Mouse (Mus musculus) MEL (cell line): ENCODE data around the gene Itgb2. TPM values are rescaled to one million over a fixed set of nuclear protein-coding genes. Genes with fewer than 3 reads are reported as not detected.

Source experiments
- DNase-seq: peaks from one replicate; pipeline ENCODE4 v3.0.0; 2011; ENCODE audit warnings: low read depth, low spot score
- H3K27ac ChIP-seq: 2 replicates; pipeline ENCODE4 v1.5.1; 2012; ENCODE audit warnings: low read depth, mild to moderate bottlenecking, control low read depth, low read length, moderate library complexity; ENCODE audit not compliant: control insufficient read depth
- H3K27me3 ChIP-seq, 2 experiments: fragments of 150-350 bp in 1 of 2; sonication (generic) in 1 of 2; 2 replicates each; pipeline ENCODE4 v1.6.1; 2012; ENCODE audit warnings: low read length in 2 of 2, mild to moderate bottlenecking in 2 of 2, improper control_type of control experiment in 1 of 2, moderate library complexity in 1 of 2; ENCODE audit not compliant: insufficient read depth in 2 of 2, control insufficient read depth in 1 of 2
- H3K36me3 ChIP-seq, 2 experiments: 2 replicates each; pipeline ENCODE4 v1.6.1; 2012 to 2014; ENCODE audit warnings: low read length in 2 of 2, improper control_type of control experiment in 1 of 2, inconsistent platforms in 1 of 2, mild to moderate bottlenecking in 1 of 2; ENCODE audit not compliant: insufficient read depth in 2 of 2, control insufficient read depth in 1 of 2
- H3K4me1 ChIP-seq, 2 experiments: fragments of 150-350 bp in 1 of 2; sonication (generic) in 1 of 2; 2 replicates each; pipeline ENCODE4 v1.6.1; 2012; ENCODE audit warnings: low read length in 2 of 2, improper control_type of control experiment in 1 of 2, mild to moderate bottlenecking in 1 of 2; ENCODE audit not compliant: insufficient read depth in 2 of 2, control insufficient read depth in 1 of 2
- H3K4me3 ChIP-seq, 2 experiments: fragments of 150-350 bp in 1 of 2; sonication (generic) in 1 of 2; 2 replicates each; pipeline ENCODE4 v1.5.1; 2012; ENCODE audit warnings: low read depth in 2 of 2, low read length in 2 of 2, mild to moderate bottlenecking in 2 of 2, moderate library complexity in 2 of 2, control low read depth in 1 of 2, improper control_type of control experiment in 1 of 2; ENCODE audit not compliant: control insufficient read depth in 1 of 2, insufficient read depth in 1 of 2
- H3K79me2 ChIP-seq: 2 replicates; pipeline ENCODE4 v1.6.1; 2012; ENCODE audit warnings: mild to moderate bottlenecking, low read length, moderate library complexity; ENCODE audit not compliant: control insufficient read depth, poor library complexity, insufficient read depth
- H3K9ac ChIP-seq: 2 replicates; pipeline ENCODE4 v1.6.1; 2012; ENCODE audit warnings: low read depth, mild to moderate bottlenecking, control low read depth, low read length, moderate library complexity; ENCODE audit not compliant: control insufficient read depth, poor library complexity, severe bottlenecking
- H3K9me3 ChIP-seq: fragments of 150-350 bp; sonication (generic); replicated peaks from 2 replicates; pipeline ENCODE4 v1.6.1; 2012; ENCODE audit warnings: mild to moderate bottlenecking, low read length, improper control_type of control experiment, moderate library complexity; ENCODE audit not compliant: insufficient read depth
- BHLHE40 ChIP-seq: IDR thresholded peaks from 2 replicates; pipeline ENCODE4 v1.6.1; 2012; ENCODE audit warnings: low read depth, mild to moderate bottlenecking, inconsistent platforms, low read length, improper control_type of control experiment, borderline replicate concordance
- CHD1 ChIP-seq: IDR thresholded peaks from 2 replicates; pipeline ENCODE4 v1.6.1; 2012; ENCODE audit warnings: low read depth, mild to moderate bottlenecking, inconsistent platforms, low read length, improper control_type of control experiment
- CHD2 ChIP-seq: IDR thresholded peaks from 2 replicates; pipeline ENCODE4 v1.6.1; 2011; ENCODE audit warnings: low read length, improper control_type of control experiment
- CTCF ChIP-seq, 3 experiments: IDR thresholded peaks in 2 of 3; conservative IDR thresholded peaks in 1 of 3; 2 replicates each; pipeline ENCODE4 v1.5.1; 2011 to 2012; ENCODE audit warnings: low read length in 3 of 3, low read depth in 2 of 3, mild to moderate bottlenecking in 2 of 3, improper control_type of control experiment in 1 of 3, inconsistent platforms in 1 of 3, mixed read lengths in 1 of 3, moderate library complexity in 1 of 3; ENCODE audit not compliant: control insufficient read depth in 1 of 3, insufficient read depth in 1 of 3, poor library complexity in 1 of 3, severe bottlenecking in 1 of 3
- E2F4 ChIP-seq: IDR thresholded peaks from 2 replicates; pipeline ENCODE4 v1.6.1; 2011; ENCODE audit warnings: low read depth, low read length, improper control_type of control experiment, borderline replicate concordance
- ELF1 ChIP-seq: IDR thresholded peaks from 2 replicates; pipeline ENCODE4 v1.6.1; 2014; ENCODE audit warnings: low read depth, mild to moderate bottlenecking, inconsistent platforms, low read length, improper control_type of control experiment, moderate library complexity
- EP300 ChIP-seq, 2 experiments: IDR thresholded peaks; 2 replicates each; pipeline ENCODE4 v1.6.1; 2011; ENCODE audit warnings: improper control_type of control experiment in 2 of 2, low read length in 2 of 2, low read depth in 1 of 2, mild to moderate bottlenecking in 1 of 2
- ETS1 ChIP-seq: IDR thresholded peaks from 2 replicates; pipeline ENCODE4 v1.6.1; 2012; ENCODE audit warnings: low read depth, mild to moderate bottlenecking, inconsistent platforms, low read length, improper control_type of control experiment, moderate library complexity
- GABPA ChIP-seq: IDR thresholded peaks from 2 replicates; pipeline ENCODE4 v1.6.1; 2012; ENCODE audit warnings: low read depth, mild to moderate bottlenecking, inconsistent platforms, low read length, improper control_type of control experiment, moderate library complexity
- GATA1 ChIP-seq: IDR thresholded peaks from 2 replicates; pipeline ENCODE4 v1.6.1; 2011; ENCODE audit warnings: low read depth, low read length, improper control_type of control experiment
- HCFC1 ChIP-seq: IDR thresholded peaks from 2 replicates; pipeline ENCODE4 v1.6.1; 2012; ENCODE audit warnings: low read depth, mild to moderate bottlenecking, inconsistent platforms, low read length, improper control_type of control experiment, moderate library complexity
- JUND ChIP-seq: IDR thresholded peaks from 2 replicates; pipeline ENCODE4 v1.6.1; 2011; ENCODE audit warnings: low read depth, mild to moderate bottlenecking, improper control_type of control experiment, low read length
- KAT2A ChIP-seq: conservative IDR thresholded peaks from 2 replicates; pipeline ENCODE4 v1.6.1; 2012; ENCODE audit warnings: low read depth, low read length, improper control_type of control experiment, inconsistent platforms
- MAZ ChIP-seq: IDR thresholded peaks from 2 replicates; pipeline ENCODE4 v1.6.1; 2012; ENCODE audit warnings: low read depth, mild to moderate bottlenecking, inconsistent platforms, low read length, improper control_type of control experiment
- MEF2A ChIP-seq: IDR thresholded peaks from 2 replicates; pipeline ENCODE4 v1.6.1; 2014; ENCODE audit warnings: low read depth, mild to moderate bottlenecking, inconsistent platforms, low read length, improper control_type of control experiment; ENCODE audit not compliant: poor library complexity, insufficient replicate concordance, severe bottlenecking; ENCODE audit errors: extremely low read depth
- MXI1 ChIP-seq: IDR thresholded peaks from 2 replicates; pipeline ENCODE4 v1.6.1; 2011; ENCODE audit warnings: mild to moderate bottlenecking, low read depth, low read length, improper control_type of control experiment
- MYC ChIP-seq: IDR thresholded peaks from 2 replicates; pipeline ENCODE4 v1.6.1; 2011; ENCODE audit warnings: low read depth, mild to moderate bottlenecking, low read length, improper control_type of control experiment, moderate library complexity
- NELFE ChIP-seq: IDR thresholded peaks from 2 replicates; pipeline ENCODE4 v1.6.1; 2011; ENCODE audit warnings: low read depth, low read length, improper control_type of control experiment
- NRF1 ChIP-seq: IDR thresholded peaks from 2 replicates; pipeline ENCODE4 v1.6.1; 2014; ENCODE audit warnings: low read depth, mild to moderate bottlenecking, inconsistent platforms, low read length, improper control_type of control experiment, moderate library complexity; ENCODE audit not compliant: poor library complexity, insufficient read depth, severe bottlenecking
- POLR2A ChIP-seq, 2 experiments: IDR thresholded peaks; 2 replicates each; pipeline ENCODE4 v1.6.1; 2011 to 2012; ENCODE audit warnings: low read length in 2 of 2, mild to moderate bottlenecking in 2 of 2, control low read depth in 1 of 2, improper control_type of control experiment in 1 of 2, low read depth in 1 of 2, moderate library complexity in 1 of 2; ENCODE audit not compliant: control insufficient read depth in 1 of 2, insufficient read depth in 1 of 2, poor library complexity in 1 of 2
- POLR2AphosphoS2 ChIP-seq: IDR thresholded peaks from 2 replicates; pipeline ENCODE4 v1.6.1; 2011; ENCODE audit warnings: low read length, improper control_type of control experiment
- POLR2AphosphoS5 ChIP-seq: IDR thresholded peaks from 2 replicates; pipeline ENCODE4 v1.6.1; 2012; ENCODE audit warnings: low read depth, borderline replicate concordance, mild to moderate bottlenecking, inconsistent platforms, low read length, moderate library complexity, mixed read lengths
- RAD21 ChIP-seq: IDR thresholded peaks from 2 replicates; pipeline ENCODE4 v1.6.1; 2011; ENCODE audit warnings: mild to moderate bottlenecking, low read depth, low read length, improper control_type of control experiment
- SMC3 ChIP-seq: IDR thresholded peaks from 2 replicates; pipeline ENCODE4 v1.6.1; 2011; ENCODE audit warnings: low read depth, low read length, improper control_type of control experiment
- TAL1 ChIP-seq: IDR thresholded peaks from 2 replicates; pipeline ENCODE4 v1.6.1; 2012; ENCODE audit warnings: mild to moderate bottlenecking, inconsistent platforms, low read length, moderate library complexity, mixed read lengths
- TBP ChIP-seq: IDR thresholded peaks from 2 replicates; pipeline ENCODE4 v1.8.0; 2011; ENCODE audit warnings: low read depth, low read length, improper control_type of control experiment
- TCF12 ChIP-seq: IDR thresholded peaks from 2 replicates; pipeline ENCODE4 v1.6.1; 2014; ENCODE audit warnings: low read depth, mild to moderate bottlenecking, inconsistent platforms, low read length, improper control_type of control experiment, moderate library complexity
- UBTF ChIP-seq: IDR thresholded peaks from 2 replicates; pipeline ENCODE4 v1.6.1; 2012; ENCODE audit warnings: low read depth, mild to moderate bottlenecking, inconsistent platforms, low read length, improper control_type of control experiment, moderate library complexity, borderline replicate concordance; ENCODE audit not compliant: insufficient read depth
- USF1 ChIP-seq: IDR thresholded peaks from 2 replicates; pipeline ENCODE4 v1.6.1; 2014; ENCODE audit warnings: low read depth, mild to moderate bottlenecking, inconsistent platforms, low read length, improper control_type of control experiment, moderate library complexity
- USF2 ChIP-seq, 2 experiments: IDR thresholded peaks; 2 replicates each; pipeline ENCODE4 v1.6.1; 2011 to 2012; ENCODE audit warnings: improper control_type of control experiment in 2 of 2, low read length in 2 of 2, borderline replicate concordance in 1 of 2, inconsistent platforms in 1 of 2, low read depth in 1 of 2, mild to moderate bottlenecking in 1 of 2; ENCODE audit not compliant: insufficient read depth in 1 of 2
- ZC3H11A ChIP-seq: IDR thresholded peaks from 2 replicates; pipeline ENCODE4 v1.6.1; 2012; ENCODE audit warnings: low read depth, mild to moderate bottlenecking, inconsistent platforms, low read length, improper control_type of control experiment
- ZMIZ1 ChIP-seq: IDR thresholded peaks from 2 replicates; pipeline ENCODE4 v1.6.1; 2012; ENCODE audit warnings: low read depth, mild to moderate bottlenecking, inconsistent platforms, low read length, improper control_type of control experiment, moderate library complexity
- ZNF384 ChIP-seq: IDR thresholded peaks from 2 replicates; pipeline ENCODE4 v1.6.1; 2012; ENCODE audit warnings: low read depth, mild to moderate bottlenecking, inconsistent platforms, low read length, improper control_type of control experiment
- polyA plus RNA-seq, 2 experiments: library from polyadenylated mRNA; stranded (reverse) in 1 of 2; unstranded in 1 of 2; fragments of >175 nt in 1 of 2; fragments of >200 nt in 1 of 2; gene quantifications; 2 replicates each; pipeline versions ENCODE4 v1.2.1 to v1.2.4; 2012; ENCODE audit warnings: low replicate concordance in 2 of 2, low read depth in 1 of 2; ENCODE audit not compliant: insufficient read length in 2 of 2, insufficient read depth in 1 of 2, missing spikeins in 1 of 2
- total RNA-seq: library from RNA; depleted of rRNA; stranded (reverse); fragments of 300-350 nt; gene quantifications from 2 replicates; pipeline ENCODE4 v1.2.3, GENCODE M21; 2012

Itgb2 gene
- total and polyA plus RNA-seq, 3 experiments = 36.9 to 45.8 TPM; not detected in 1

DNA sequence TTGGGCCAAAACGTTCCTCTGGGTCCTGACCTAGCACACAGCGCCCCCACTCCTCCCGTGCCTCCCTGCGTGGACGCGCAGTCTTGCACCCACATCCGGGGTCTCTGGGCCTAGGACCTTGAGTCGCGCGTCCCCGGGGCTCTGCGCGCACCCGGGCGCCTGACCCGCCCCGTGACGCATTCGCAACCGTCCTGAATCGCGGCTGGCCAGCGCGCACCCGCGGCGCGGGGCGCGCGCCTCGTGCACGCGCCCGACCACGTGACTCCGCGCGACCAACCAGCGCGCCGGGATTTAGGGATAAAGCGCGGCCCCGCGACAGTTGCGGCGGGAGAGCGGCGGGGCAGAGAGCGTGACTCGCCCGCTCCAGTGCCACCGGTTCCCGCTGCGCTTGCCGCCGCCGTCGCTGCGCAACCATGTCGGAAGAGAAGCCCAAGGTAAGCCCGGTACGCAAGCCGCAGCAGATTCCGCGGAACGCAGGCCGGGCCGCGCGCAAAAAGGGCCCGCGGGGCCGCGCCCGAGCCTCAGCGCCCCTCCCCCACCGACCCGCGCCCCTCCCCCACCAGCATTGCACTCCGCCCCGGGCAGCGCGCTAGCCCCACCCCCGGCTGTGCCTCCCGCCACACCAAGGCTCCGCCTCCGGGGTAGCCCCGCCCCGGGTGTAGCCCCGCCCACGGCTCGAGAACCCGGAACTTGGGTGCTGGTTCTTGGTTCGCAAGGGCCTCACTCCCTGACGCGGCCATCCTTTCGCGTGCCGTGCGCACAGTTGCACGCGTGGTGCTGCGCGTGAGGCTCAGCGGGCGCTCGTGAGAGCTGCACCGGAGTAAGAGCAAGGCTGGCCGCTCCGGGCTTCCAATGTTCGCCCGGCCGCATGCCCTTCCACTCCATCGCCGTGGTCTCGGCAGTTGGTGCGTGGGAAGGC lies 76.1 kb downstream of the Itgb2 start, which contains the start of the genes Sumo3 and Gm49325:
TSS of gene Sumo3 (plus strand) at position 190 of the 919 bp plus-strand sequence.
TSS of gene Gm49325 (plus strand) at position 290 of the 919 bp plus-strand sequence.
- H3K9me3 ChIP-seq = no peaks in the 10 kb centered on the region
- H3K79me2 ChIP-seq = peaks cover 31% of the 10 kb centered on the region
- H3K4me1 ChIP-seq = peaks cover 6 to 26% of the 10 kb centered on the region in 2 experiments; a peak in 3 of 4 replicates
- no peaks in the 10 kb centered on the region for H3K27me3 ChIP-seq
- H3K27ac ChIP-seq = peak within 1 kb of the TSS; percentile 79
- H3K9ac ChIP-seq = peak within 1 kb of the TSS; percentile 97
- DNase-seq = peak; percentile 94
- peak within 1 kb of the TSS; percentile 94 for H3K4me3 ChIP-seq
- H3K36me3 ChIP-seq = peaks cover 4 to 21% of the 10 kb centered on the region in 2 experiments
- TF ChIP-seq CHD1 = no peak
- TF ChIP-seq TAL1 = no peak
- no peak for TF ChIP-seq JUND
- TF ChIP-seq USF1 = peak; percentile 96
- TF ChIP-seq USF2 (IDR thresholded peaks at IDR 0.05; ENCODE audit: borderline replicate concordance in 1 of 2, insufficient read depth in 1 of 2, low read depth in 1 of 2, low read length in 2 of 2) = peak; percentile 47 to 81; a peak in 3 of 4 replicates
- peak; percentile 37; the same call in 1 of the 2 replicates for TF ChIP-seq POLR2AphosphoS2
- no peak for TF ChIP-seq POLR2AphosphoS5
- TF ChIP-seq ZC3H11A = no peak
- TF ChIP-seq UBTF = 0 out of 2 replicates have a peak, but pooled peaks have one; percentile 67
- peak; percentile 53; the same call in 1 of the 2 replicates for TF ChIP-seq HCFC1
- peak; percentile 12; the same call in 1 of the 2 replicates for TF ChIP-seq MYC
- peak; percentile 25; the same call in 1 of the 2 replicates for TF ChIP-seq ZMIZ1
- no peak for TF ChIP-seq RAD21
- no peak for TF ChIP-seq ZNF384
- peak; percentile 48; the same call in 1 of the 2 replicates for TF ChIP-seq NRF1
- peak; percentile 54; the same call in 1 of the 2 replicates for TF ChIP-seq CHD2
- 0 out of 2 replicates have a peak, but pooled peaks have one; percentile 3 for TF ChIP-seq ETS1
- TF ChIP-seq TBP = 0 out of 2 replicates have a peak, but pooled peaks have one; percentile 6
- no peak for TF ChIP-seq GATA1
- TF ChIP-seq SMC3 = no peak
- peak; percentile 87 for TF ChIP-seq MXI1
- no peak; the same call in 1 of the 2 replicates for TF ChIP-seq MAZ
- peak; percentile 95 for TF ChIP-seq ELF1
- no peak for TF ChIP-seq GABPA
- TF ChIP-seq POLR2A (IDR thresholded peaks at IDR 0.05; ENCODE audit: control insufficient read depth in 1 of 2, insufficient read depth in 1 of 2, low read depth in 1 of 2, low read length in 2 of 2, poor library complexity in 1 of 2) = peak; percentile 77 to 86
- no peak for TF ChIP-seq MEF2A
- TF ChIP-seq TCF12 = peak; percentile 18; the same call in 1 of the 2 replicates
- TF ChIP-seq NELFE = peak; percentile 79
- peak in 1 of 3 experiments; percentile 24; a peak in 2 of 6 replicates for TF ChIP-seq CTCF (IDR thresholded peaks at IDR 0.05 in 2 of 3, conservative IDR thresholded peaks at IDR 0.05 in 1 of 3; ENCODE audit: control insufficient read depth in 1 of 3, insufficient read depth in 1 of 3, low read depth in 2 of 3, low read length in 3 of 3, poor library complexity in 1 of 3, severe bottlenecking in 1 of 3)
- peak; percentile 36; the same call in 1 of the 2 replicates for TF ChIP-seq BHLHE40
- TF ChIP-seq EP300 (IDR thresholded peaks at IDR 0.05; ENCODE audit: low read depth in 1 of 2, low read length in 2 of 2) = peak in 1 of 2 experiments; percentile 3; a peak in 1 of 4 replicates
- TF ChIP-seq KAT2A = no peak
- no peak for TF ChIP-seq E2F4
